9 mouse cellular contexts compared by ENCODE assay signal in genomic region chr10:68353692-68354232, GRCm38 (mm10).
DNase-seq lines count a peak whose midpoint lies in the region; ATAC-seq and TF ChIP-seq lines count a peak whose summit lies in the region.
"Had no signal": no experiment of that assay in that cellular context is flagged by ENCODE, and none has a peak within 500 bp of the region (broad histone marks: within the 10 kb centered on the region; RNA-seq: fewer than 3 reads in every experiment).

No protein-coding gene starts in this region.

- no peak overlapping the region for H3K4me3 ChIP-seq in forebrain, embryonic 10.5 days
- H3K4me3 ChIP-seq in forebrain, postnatal 0 days (ENCODE audit: low read depth, low read length) = no peak overlapping the region
- no peak overlapping the region; the same call in 1 of the 2 replicates for H3K4me3 ChIP-seq in embryonic facial prominence, embryonic 10.5 days
- peak overlapping the region; percentile 14; the same call in 1 of the 2 replicates for H3K4me3 ChIP-seq in heart, embryonic 15.5 days
- H3K4me3 ChIP-seq in limb, embryonic 15.5 days = peak overlapping the region; percentile 12; the same call in 1 of the 2 replicates

- 0 out of 2 replicates have a peak overlapping the region, but pooled peaks have one; percentile 35 for H3K27ac ChIP-seq in forebrain, embryonic 10.5 days
- H3K27ac ChIP-seq in forebrain, postnatal 0 days (ENCODE audit: low read depth, low read length) = no peak overlapping the region
- H3K27ac ChIP-seq in embryonic facial prominence, embryonic 10.5 days (replicated peaks) = peak overlapping the region; percentile 70
- H3K27ac ChIP-seq in heart, embryonic 15.5 days = peak overlapping the region; percentile 56
- H3K27ac ChIP-seq in limb, embryonic 15.5 days = peak overlapping the region; percentile 57

- H3K27me3 ChIP-seq in forebrain, embryonic 10.5 days (ENCODE audit: poor library complexity, severe bottlenecking) = no peaks in the 10 kb centered on the region
- no peaks in the 10 kb centered on the region for H3K27me3 ChIP-seq in forebrain, postnatal 0 days (ENCODE audit: insufficient read depth, low read length)
- no peaks in the 10 kb centered on the region for H3K27me3 ChIP-seq in embryonic facial prominence, embryonic 10.5 days (replicated peaks; ENCODE audit: low read depth, poor library complexity, severe bottlenecking)
- H3K27me3 ChIP-seq in heart, embryonic 15.5 days = no peaks in the 10 kb centered on the region
- H3K27me3 ChIP-seq in limb, embryonic 15.5 days = no peaks in the 10 kb centered on the region

- DNase-seq in forebrain, embryonic 10.5 days (ENCODE audit: extremely low spot score, low spot score) = no peak
- DNase-seq in forebrain, postnatal 0 days = no peak
- peak; percentile 38 for DNase-seq in embryonic facial prominence, embryonic 10.5 days (ENCODE audit: low spot score)
- DNase-seq in cerebellum, adult 11 months = no peak
- DNase-seq in cerebellum, adult 9-11 months = no peak
- DNase-seq: midbrain, embryonic 14.5 days had no signal

- ATAC-seq in forebrain, postnatal 0 days = no peak
- ATAC-seq in heart, embryonic 15.5 days (replicated peaks; ENCODE audit: insufficient number of reproducible peaks, insufficient read depth, low FRiP score, low read depth) = no peak
- ATAC-seq in limb, embryonic 15.5 days (ENCODE audit: insufficient number of reproducible peaks, low FRiP score, low TSS enrichment, low read depth) = 0 out of 2 replicates have a peak, but pooled peaks have one; percentile 14
- ATAC-seq in erythroid progenitor cell, adult 5-6 weeks (replicated peaks; ENCODE audit: low FRiP score, poor library complexity, severe bottlenecking) = no peak

- peaks cover 47% of the 10 kb centered on the region for H3K4me1 ChIP-seq in forebrain, embryonic 10.5 days
- peaks cover 11% of the 10 kb centered on the region; the same call in 1 of the 2 replicates for H3K4me1 ChIP-seq in forebrain, postnatal 0 days (ENCODE audit: insufficient read depth)
- peaks cover 48% of the 10 kb centered on the region for H3K4me1 ChIP-seq in embryonic facial prominence, embryonic 10.5 days
- H3K4me1 ChIP-seq in heart, embryonic 15.5 days (replicated peaks) = peaks cover 8% of the 10 kb centered on the region; the same call in 1 of the 2 replicates
- peaks cover 30% of the 10 kb centered on the region for H3K4me1 ChIP-seq in limb, embryonic 15.5 days

- H3K9me3 ChIP-seq in forebrain, embryonic 10.5 days = no peaks in the 10 kb centered on the region
- no peaks in the 10 kb centered on the region for H3K9me3 ChIP-seq in forebrain, postnatal 0 days (ENCODE audit: low read length)
- H3K9me3 ChIP-seq in embryonic facial prominence, embryonic 10.5 days = no peaks in the 10 kb centered on the region
- no peaks in the 10 kb centered on the region for H3K9me3 ChIP-seq in heart, embryonic 15.5 days (replicated peaks)
- no peaks in the 10 kb centered on the region for H3K9me3 ChIP-seq in limb, embryonic 15.5 days

- H3K36me3 ChIP-seq in forebrain, embryonic 10.5 days (replicated peaks) = no peaks in the 10 kb centered on the region
- H3K36me3 ChIP-seq in forebrain, postnatal 0 days (ENCODE audit: insufficient read depth) = no peaks in the 10 kb centered on the region
- no peaks in the 10 kb centered on the region for H3K36me3 ChIP-seq in embryonic facial prominence, embryonic 10.5 days (replicated peaks)
- no peaks in the 10 kb centered on the region for H3K36me3 ChIP-seq in heart, embryonic 15.5 days
- H3K36me3 ChIP-seq in limb, embryonic 15.5 days = no peaks in the 10 kb centered on the region

- 79% methylated on average over 18 of the region's 18 CpGs for WGBS in forebrain, embryonic 10.5 days
- WGBS in forebrain, postnatal 0 days = 73% methylated on average over 18 of the region's 18 CpGs
- WGBS in embryonic facial prominence, embryonic 10.5 days = 52% methylated on average over 18 of the region's 18 CpGs
- WGBS in heart, embryonic 15.5 days = 60% methylated on average over 18 of the region's 18 CpGs
- WGBS in limb, embryonic 15.5 days = 29% methylated on average over 18 of the region's 18 CpGs

- H3K9ac ChIP-seq in forebrain, postnatal 0 days = no peak overlapping the region
- H3K9ac ChIP-seq in heart, embryonic 15.5 days = no peak overlapping the region
- no peak overlapping the region for H3K9ac ChIP-seq in limb, embryonic 15.5 days

- no peak overlapping the region for H3K4me2 ChIP-seq in forebrain, postnatal 0 days (ENCODE audit: low read depth)
- peak overlapping the region; percentile 25; the same call in 1 of the 2 replicates for H3K4me2 ChIP-seq in heart, embryonic 15.5 days
- peak overlapping the region; percentile 35 for H3K4me2 ChIP-seq in limb, embryonic 15.5 days

- no peak for TF ChIP-seq CTCF in forebrain, postnatal 0 days (IDR thresholded peaks at IDR 0.05; ENCODE audit: low read depth)

Comparison
In these comparisons a context has a peak if more than half of its experiments do, and no peak if none do; other contexts are left out.
1. H3K4me3 ChIP-seq: peak in heart, embryonic 15.5 days (single experiment) and limb, embryonic 15.5 days (single experiment); none in forebrain, embryonic 10.5 days (single experiment), forebrain, postnatal 0 days (single experiment) and embryonic facial prominence, embryonic 10.5 days (single experiment).